Mouse (Mus musculus) neural tube, embryonic 14.5 days (tissue): ENCODE results near the gene Cryz. TPM values are rescaled to one million over a fixed set of nuclear protein-coding genes. Genes with fewer than 3 reads are reported as not detected.
A peak's percentile ranks its signal among the peaks of the same experiment; 100 is the strongest.

Source experiments
- ATAC-seq: fragments of 200-750 bp; cut with Nextera tagmentation; 2 replicates; pipeline ENCODE4 v1.8.0; 2017; ENCODE audit warnings: low read depth, mild to moderate bottlenecking, moderate TSS enrichment, moderate library complexity
- H3K27ac ChIP-seq: fragments of 300-500 bp; sonication (generic); 2 replicates; pipeline ENCODE4 v1.5.1; 2014; ENCODE audit warnings: low read depth, mild to moderate bottlenecking, control low read depth, low read length, moderate library complexity, mixed read lengths
- H3K27me3 ChIP-seq: fragments of 300-500 bp; sonication (generic); 2 replicates; pipeline ENCODE4 v1.6.1; 2014; ENCODE audit warnings: low read length; ENCODE audit not compliant: control insufficient read depth, insufficient read depth
- H3K36me3 ChIP-seq: fragments of 300-500 bp; sonication (generic); 2 replicates; pipeline ENCODE4 v1.6.1; 2014; ENCODE audit warnings: low read length, mixed read lengths; ENCODE audit not compliant: control insufficient read depth, insufficient read depth
- H3K4me1 ChIP-seq: fragments of 300-500 bp; sonication (generic); 2 replicates; pipeline ENCODE4 v1.6.1; 2014; ENCODE audit warnings: low read length; ENCODE audit not compliant: control insufficient read depth, insufficient read depth
- H3K4me2 ChIP-seq: fragments of 300-500 bp; sonication (generic); 2 replicates; pipeline ENCODE4 v1.6.1; 2014; ENCODE audit warnings: mild to moderate bottlenecking, low read depth, low read length, control low read depth
- H3K4me3 ChIP-seq: fragments of 300-500 bp; sonication (generic); 2 replicates; pipeline ENCODE4 v1.5.1; 2014; ENCODE audit warnings: low read depth, low read length, control low read depth, mixed read lengths
- H3K9ac ChIP-seq: fragments of 300-500 bp; sonication (generic); replicated peaks from 2 replicates; pipeline ENCODE4 v1.6.1; 2014; ENCODE audit warnings: low read depth, mild to moderate bottlenecking, control low read depth, low read length, mixed read lengths
- H3K9me3 ChIP-seq: fragments of 300-500 bp; sonication (generic); 2 replicates; pipeline ENCODE4 v1.6.1; 2016; ENCODE audit warnings: low read length; ENCODE audit not compliant: control insufficient read depth
- WGBS: fragments of 180-500 bp; shearing (Covaris S2); extraction: QIAGEN DNeasy Blood & Tissue Kit; methylation state at CpG from one replicate; pipeline ENCODE4 v1.1.7; 2014; 5-methylcytosine and 5-hydroxymethylcytosine counted together
- polyA plus RNA-seq: library from polyadenylated mRNA; unstranded; fragments of >200 nt; fragmentation: Nextera tagmentation; extraction: Ambion mirVana; gene quantifications from 2 replicates; pipeline ENCODE4 v1.2.1, GENCODE M21; 2014

Cryz gene
- polyA plus RNA-seq, 1 experiment from 2014 or later = 9.6 TPM

GRCm38 (mm10) chr3:154653454-154653853 is 56.9 kb downstream of the Cryz start:
- 33% methylated on average over 5 of the region's 5 CpGs for WGBS
- Histone ChIP-seq H3K9ac (no peak overlapping the region), H3K27ac (no peak overlapping the region), H3K4me2 (no peak overlapping the region; the same call in 1 of the 2 replicates), H3K9me3 (no peaks in the 10 kb centered on the region), H3K4me1 (peaks cover 7% of the 10 kb centered on the region), H3K36me3 (no peaks in the 10 kb centered on the region), H3K4me3 (no peak overlapping the region), H3K27me3 (no peaks in the 10 kb centered on the region)
- ATAC-seq = peak; percentile 19

GRCm38 (mm10) chr3:154654284-154654683 is 57.8 kb downstream of the Cryz start:
- WGBS = 62% methylated on average over 6 of the region's 6 CpGs
- H3K4me1 ChIP-seq = peaks cover 7% of the 10 kb centered on the region
- no peak overlapping the region for H3K4me2 ChIP-seq
- no peaks in the 10 kb centered on the region for H3K9me3 ChIP-seq
- no peaks in the 10 kb centered on the region for H3K27me3 ChIP-seq
- no peak overlapping the region for H3K9ac ChIP-seq
- H3K36me3 ChIP-seq = no peaks in the 10 kb centered on the region
- no peak overlapping the region for H3K27ac ChIP-seq
- no peak overlapping the region for H3K4me3 ChIP-seq
- ATAC-seq = no peak

- no peak for ATAC-seq
- peaks cover 7% of the 10 kb centered on the region for H3K4me1 ChIP-seq
Measured at GRCm38 (mm10) chr3:154654901-154655300, 58.4 kb downstream of the Cryz start.

GRCm38 (mm10) chr3:154655711-154656110 is 59.2 kb downstream of the Cryz start:
- WGBS = 84% methylated on average over 5 of the region's 5 CpGs
- no peak for ATAC-seq
- Histone ChIP-seq H3K4me3 (no peak overlapping the region), H3K4me2 (no peak overlapping the region), H3K36me3 (no peaks in the 10 kb centered on the region), H3K4me1 (peaks cover 7% of the 10 kb centered on the region), H3K27ac (no peak overlapping the region), H3K9ac (no peak overlapping the region), H3K9me3 (no peaks in the 10 kb centered on the region), H3K27me3 (no peaks in the 10 kb centered on the region)

More at GRCm38 (mm10) chr3:154654901-154655300, 58.4 kb downstream of the Cryz start:
- Histone ChIP-seq H3K4me3 (no peak overlapping the region), H3K4me2 (no peak overlapping the region), H3K27me3 (no peaks in the 10 kb centered on the region), H3K27ac (no peak overlapping the region), H3K9me3 (no peaks in the 10 kb centered on the region), H3K9ac (no peak overlapping the region), H3K36me3 (no peaks in the 10 kb centered on the region)
- 83% methylated on average over 12 of the region's 12 CpGs for WGBS

- H3K9ac ChIP-seq = peak within 1 kb of the TSS; percentile 56
- peak within 1 kb of the TSS; percentile 75 for H3K4me2 ChIP-seq
- WGBS = 26% methylated on average over 7 of the region's 7 CpGs
- no peaks in the 10 kb centered on the region for H3K36me3 ChIP-seq
- ATAC-seq = peak; percentile 10; the same call in 1 of the 2 replicates
- H3K4me3 ChIP-seq = peak within 1 kb of the TSS; percentile 36
- H3K4me1 ChIP-seq = peaks cover 11% of the 10 kb centered on the region; the same call in 1 of the 2 replicates
- H3K27me3 ChIP-seq = no peaks in the 10 kb centered on the region
- peak within 1 kb of the TSS; percentile 70 for H3K27ac ChIP-seq
- no peaks in the 10 kb centered on the region for H3K9me3 ChIP-seq
Measured at GRCm38 (mm10) chr3:154663545-154663944, 67.0 kb downstream of the Cryz start, which contains the start of gene Erich3. Erich3 (plus strand) TSS chr3:154663859.

GRCm38 (mm10) chr3:154663976-154664581 is 67.6 kb downstream of the Cryz start:
- 1% methylated on average over 26 of the region's 27 CpGs for WGBS
- H3K9ac ChIP-seq = peak overlapping the region; percentile 56
- H3K4me2 ChIP-seq = peak overlapping the region; percentile 75
- no peaks in the 10 kb centered on the region for H3K27me3 ChIP-seq
- ATAC-seq = peak; percentile 92
- no peaks in the 10 kb centered on the region for H3K36me3 ChIP-seq
- H3K27ac ChIP-seq = peak overlapping the region; percentile 70
- peak overlapping the region; percentile 36 for H3K4me3 ChIP-seq
- no peaks in the 10 kb centered on the region for H3K9me3 ChIP-seq
- peaks cover 11% of the 10 kb centered on the region; the same call in 1 of the 2 replicates for H3K4me1 ChIP-seq

- no peak for ATAC-seq
- peak overlapping the region; percentile 70; the same call in 1 of the 2 replicates for H3K27ac ChIP-seq
- H3K4me3 ChIP-seq = peak overlapping the region; percentile 36; the same call in 1 of the 2 replicates
- H3K9me3 ChIP-seq = no peaks in the 10 kb centered on the region
- H3K36me3 ChIP-seq = no peaks in the 10 kb centered on the region
- peak overlapping the region; percentile 56; the same call in 1 of the 2 replicates for H3K9ac ChIP-seq
- 27% methylated on average over 4 of the region's 4 CpGs for WGBS
- H3K4me2 ChIP-seq = peak overlapping the region; percentile 75
- H3K27me3 ChIP-seq = no peaks in the 10 kb centered on the region
- peaks cover 11% of the 10 kb centered on the region; the same call in 1 of the 2 replicates for H3K4me1 ChIP-seq
Measured at GRCm38 (mm10) chr3:154664636-154665035, 68.1 kb downstream of the Cryz start.

- Histone ChIP-seq H3K27me3 (no peaks in the 10 kb centered on the region), H3K27ac (no peak overlapping the region), H3K4me3 (no peak overlapping the region), H3K4me2 (no peak overlapping the region), H3K36me3 (no peaks in the 10 kb centered on the region), H3K4me1 (peaks cover 11% of the 10 kb centered on the region; the same call in 1 of the 2 replicates), H3K9ac (no peak overlapping the region), H3K9me3 (no peaks in the 10 kb centered on the region)
- 92% methylated on average over 3 of the region's 3 CpGs for WGBS
- no peak for ATAC-seq
Measured at GRCm38 (mm10) chr3:154668485-154668884, 72.0 kb downstream of the Cryz start.

- WGBS = 90% methylated on average over 6 of the region's 6 CpGs
Measured at GRCm38 (mm10) chr3:154670584-154670983, 74.1 kb downstream of the Cryz start.

More at GRCm38 (mm10) chr3:154670584-154670983, 74.1 kb downstream of the Cryz start:
- H3K9me3 ChIP-seq = no peaks in the 10 kb centered on the region
- H3K4me3 ChIP-seq = no peak overlapping the region
- no peak overlapping the region for H3K9ac ChIP-seq
- no peaks in the 10 kb centered on the region for H3K36me3 ChIP-seq
- H3K27ac ChIP-seq = no peak overlapping the region
- H3K4me1 ChIP-seq = no peaks in the 10 kb centered on the region
- no peaks in the 10 kb centered on the region for H3K27me3 ChIP-seq
- no peak for ATAC-seq
- no peak overlapping the region for H3K4me2 ChIP-seq
